Mouse (Mus musculus) adipocyte (in vitro differentiated cells): ENCODE results near the gene Ift80.
"Not testable (repeated sequence)": the region's sequence is repeated elsewhere in the genome, so short reads cannot be mapped to it uniquely, and the experiment has no call there.

Source experiments
- DNase-seq: peaks from one replicate; pipeline ENCODE4 v3.0.0-alpha.2; 2016; ENCODE audit warnings: low spot score

Ift80 gene

DNA sequence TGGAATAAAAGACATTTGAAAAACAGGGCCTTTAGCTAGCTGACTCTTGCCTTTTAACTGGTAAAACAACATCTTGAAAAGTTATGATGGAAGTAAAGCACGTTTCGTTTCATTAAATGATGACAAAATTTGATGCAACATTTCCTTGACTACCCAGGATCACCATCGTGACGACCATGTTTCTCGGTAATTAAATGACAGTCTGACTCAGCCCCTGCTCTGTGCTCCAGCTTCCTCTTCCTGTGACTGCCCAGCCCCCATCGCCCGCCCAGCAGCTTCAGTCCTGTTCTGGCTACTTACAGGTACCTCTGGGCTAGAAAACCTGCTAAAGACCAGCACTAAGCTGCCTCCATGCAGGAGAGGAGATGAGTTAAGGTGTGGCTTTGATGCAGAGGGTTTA lies 70.1 kb downstream of the Ift80 start:
- DNase-seq, result no peak

DNA sequence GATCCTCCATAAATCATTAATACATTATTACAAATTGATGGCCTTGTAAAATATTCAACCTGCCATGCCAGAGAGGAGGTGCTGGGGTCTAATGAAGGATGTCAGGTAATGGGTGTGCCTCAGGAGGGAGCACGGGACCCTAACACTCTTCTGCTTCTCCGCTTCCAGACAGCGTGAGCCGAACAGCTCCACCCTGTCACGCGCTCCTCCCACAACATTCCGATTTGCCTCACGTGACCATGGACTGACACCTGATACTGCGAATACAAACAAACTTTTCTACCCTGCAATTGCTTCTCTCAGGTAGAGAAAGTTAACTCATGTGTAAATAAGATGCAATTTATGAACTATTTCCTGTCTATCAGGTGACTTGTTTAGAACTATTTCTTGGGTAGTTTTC lies 75.8 kb downstream of the Ift80 start:
- no peak for DNase-seq

DNA sequence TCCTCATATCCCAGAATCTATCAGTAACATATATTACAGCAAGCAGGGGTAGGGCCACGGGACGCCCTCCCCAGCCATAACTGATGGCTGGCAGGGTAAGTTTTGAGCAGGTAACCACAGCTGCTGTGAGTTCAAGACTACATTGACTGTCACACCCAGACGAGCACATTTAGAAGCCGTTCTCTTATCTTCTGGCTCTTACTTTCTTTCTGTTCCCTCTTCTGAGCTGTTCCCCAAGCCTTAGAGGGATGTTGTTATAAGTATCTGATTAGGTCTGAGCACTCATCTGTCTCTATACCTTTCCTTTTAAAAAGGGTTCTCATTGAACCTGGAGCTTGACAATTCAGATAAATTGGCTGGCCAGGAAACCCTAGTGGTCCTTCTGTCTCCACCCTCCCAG lies 96.9 kb downstream of the Ift80 start:
- DNase-seq, result no peak

DNA sequence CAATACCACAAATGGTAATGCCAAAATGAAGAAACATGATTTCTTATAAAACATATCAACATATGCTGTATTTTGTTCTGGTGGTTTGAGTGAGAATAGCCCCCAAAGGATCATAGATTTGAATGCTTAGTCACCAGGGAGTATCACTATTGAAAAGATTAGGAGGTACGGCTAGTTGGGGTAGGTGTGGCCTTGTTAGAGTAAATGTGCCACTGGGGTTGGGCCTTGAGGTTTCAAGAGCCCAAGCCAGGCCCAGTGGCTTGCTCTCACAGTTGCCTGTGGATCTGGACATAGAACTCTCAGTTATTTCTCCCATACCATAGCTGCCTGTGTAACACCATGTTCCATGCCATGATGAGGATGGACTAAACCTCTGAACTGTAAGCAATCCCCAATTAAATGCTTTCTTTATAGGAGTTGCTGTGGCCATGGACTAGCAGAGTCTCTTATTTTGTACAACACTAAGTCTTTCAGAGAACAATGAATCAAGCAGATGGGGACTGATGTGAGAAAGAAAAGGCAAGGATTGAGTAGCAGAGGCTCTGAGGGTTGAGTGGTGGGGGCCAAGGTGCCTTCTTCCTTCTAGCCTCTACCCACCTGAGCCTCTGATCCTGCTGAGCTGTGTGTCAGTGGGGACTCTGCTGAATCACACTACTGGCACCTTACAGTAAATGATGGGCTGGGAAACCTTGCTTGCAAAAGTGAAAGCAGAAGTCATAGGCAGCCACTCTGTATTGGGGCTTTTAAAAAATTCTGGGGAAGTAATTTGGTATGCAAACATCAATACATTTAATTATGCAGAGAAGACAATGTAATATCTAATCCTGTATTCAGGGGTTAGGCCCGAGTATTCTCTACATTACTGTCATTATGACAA lies 99.2 kb downstream of the Ift80 start:
- no peak for DNase-seq

DNA sequence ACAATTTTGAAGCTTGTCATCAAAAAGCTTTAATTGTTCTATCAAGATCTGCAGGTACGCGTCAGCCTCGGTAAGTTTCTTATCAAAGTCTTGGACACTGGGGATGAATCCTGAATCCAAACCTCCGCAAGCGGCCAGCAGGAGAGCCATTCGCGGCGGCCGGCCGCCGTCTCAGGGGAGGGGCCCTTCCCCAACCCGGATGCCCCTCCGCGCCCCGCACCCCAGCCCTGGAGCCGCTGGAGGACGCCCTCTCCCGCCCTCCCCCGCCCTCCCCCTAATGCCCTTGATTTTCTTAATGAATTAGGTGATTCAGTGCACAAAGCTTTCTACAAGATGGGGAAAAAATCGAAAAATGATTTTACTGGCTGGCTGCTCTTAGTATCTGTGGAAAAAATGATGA lies 101.7 kb downstream of the Ift80 start:
- DNase-seq, result not testable (repeated sequence)

DNA sequence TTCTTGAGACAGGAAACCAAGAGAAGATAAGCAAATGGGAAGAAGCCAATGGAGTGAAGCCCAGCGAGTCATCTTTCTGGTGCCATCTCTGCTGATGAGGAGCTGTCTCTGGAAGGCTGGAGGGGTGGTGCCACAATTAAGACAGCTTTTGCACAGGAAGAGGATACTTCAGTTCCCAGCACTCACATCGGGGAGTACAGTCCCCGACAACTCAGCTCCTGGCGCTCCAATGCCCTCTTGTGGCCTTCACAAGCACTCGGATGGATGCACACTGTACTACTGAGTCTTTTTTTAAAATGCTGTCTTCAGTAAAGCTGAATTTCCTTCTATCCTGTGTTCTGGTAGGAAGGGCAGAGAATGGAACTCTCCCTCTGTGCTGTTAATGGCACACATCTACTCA lies 107.2 kb downstream of the Ift80 start:
- DNase-seq, result no peak

DNA sequence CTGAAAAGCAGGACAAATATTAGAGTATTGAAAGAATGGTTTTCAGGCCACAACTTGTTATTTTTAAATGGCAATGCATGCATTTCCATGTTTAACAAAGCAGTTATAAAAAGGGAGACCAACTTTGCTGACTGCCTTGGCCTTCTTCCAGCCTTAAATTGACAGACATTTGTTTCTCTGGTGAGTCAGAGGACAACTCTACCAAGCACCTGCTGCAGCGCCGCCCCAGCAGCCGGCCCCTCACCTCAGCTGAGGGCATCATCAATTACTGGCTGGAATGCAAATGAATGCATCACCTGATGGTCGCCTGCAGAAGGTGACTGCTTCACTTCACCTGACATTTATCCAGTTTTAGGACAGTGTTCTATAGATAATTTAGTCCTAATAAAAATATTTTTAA lies 108.9 kb downstream of the Ift80 start:
- DNase-seq, result no peak

DNA sequence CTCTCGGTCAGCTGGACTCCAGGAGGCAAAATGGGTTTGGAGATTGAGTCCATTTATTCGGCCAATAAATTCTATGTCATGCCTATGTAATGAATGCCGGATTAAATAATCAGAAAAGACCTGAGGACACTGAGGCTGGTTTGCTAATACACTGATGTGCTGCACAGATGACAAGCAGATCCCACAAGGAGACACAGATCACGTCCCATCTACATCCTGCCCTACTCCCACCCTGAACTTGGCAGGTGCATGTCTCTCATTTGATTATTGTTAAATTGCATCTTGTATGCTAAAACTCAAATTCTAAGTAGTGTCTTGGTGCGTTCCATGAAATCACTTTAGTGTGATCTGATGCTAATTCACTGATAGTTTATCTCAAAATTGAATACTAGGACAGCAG lies 117.5 kb downstream of the Ift80 start:
- no peak for DNase-seq

DNA sequence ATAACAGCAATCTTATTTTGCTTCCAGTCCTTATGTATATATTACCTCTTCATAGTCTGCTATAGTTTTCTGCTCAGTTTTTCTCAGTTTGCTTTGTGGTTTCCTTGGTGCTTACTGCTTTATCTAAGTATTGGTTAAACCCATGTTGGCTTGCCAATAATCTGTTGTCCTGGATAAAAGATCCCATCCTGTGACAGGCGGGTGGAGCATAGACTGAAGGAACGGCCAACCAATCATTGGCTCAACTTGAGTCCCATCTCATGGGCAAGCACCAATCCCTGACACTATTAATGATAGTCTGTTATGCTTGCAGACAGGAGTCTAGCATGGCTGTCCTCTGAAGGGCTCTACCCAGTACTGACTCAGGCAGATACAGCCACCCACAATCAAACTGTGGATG lies 130.3 kb downstream of the Ift80 start:
- no peak for DNase-seq

DNA sequence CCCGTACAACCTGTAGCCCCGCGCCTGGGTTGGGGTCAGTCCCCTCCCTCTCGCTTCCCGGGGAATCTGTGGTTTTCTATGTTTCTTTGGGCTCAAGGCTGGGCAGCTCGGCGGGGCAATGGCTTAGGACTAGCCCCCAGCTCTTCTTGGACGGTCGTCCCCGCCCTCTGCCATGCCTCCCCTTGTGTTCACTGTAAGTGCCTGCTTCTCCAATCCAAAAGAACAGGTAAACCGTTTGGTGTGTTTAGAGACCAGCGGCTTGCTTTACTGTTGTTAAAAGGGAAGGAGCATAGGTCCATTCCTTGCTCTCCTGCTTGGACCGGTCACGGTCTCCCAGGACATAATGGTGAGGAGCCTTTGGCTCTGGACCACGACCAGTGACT lies 133.8 kb downstream of the Ift80 start:
- DNase-seq, result no peak

DNA sequence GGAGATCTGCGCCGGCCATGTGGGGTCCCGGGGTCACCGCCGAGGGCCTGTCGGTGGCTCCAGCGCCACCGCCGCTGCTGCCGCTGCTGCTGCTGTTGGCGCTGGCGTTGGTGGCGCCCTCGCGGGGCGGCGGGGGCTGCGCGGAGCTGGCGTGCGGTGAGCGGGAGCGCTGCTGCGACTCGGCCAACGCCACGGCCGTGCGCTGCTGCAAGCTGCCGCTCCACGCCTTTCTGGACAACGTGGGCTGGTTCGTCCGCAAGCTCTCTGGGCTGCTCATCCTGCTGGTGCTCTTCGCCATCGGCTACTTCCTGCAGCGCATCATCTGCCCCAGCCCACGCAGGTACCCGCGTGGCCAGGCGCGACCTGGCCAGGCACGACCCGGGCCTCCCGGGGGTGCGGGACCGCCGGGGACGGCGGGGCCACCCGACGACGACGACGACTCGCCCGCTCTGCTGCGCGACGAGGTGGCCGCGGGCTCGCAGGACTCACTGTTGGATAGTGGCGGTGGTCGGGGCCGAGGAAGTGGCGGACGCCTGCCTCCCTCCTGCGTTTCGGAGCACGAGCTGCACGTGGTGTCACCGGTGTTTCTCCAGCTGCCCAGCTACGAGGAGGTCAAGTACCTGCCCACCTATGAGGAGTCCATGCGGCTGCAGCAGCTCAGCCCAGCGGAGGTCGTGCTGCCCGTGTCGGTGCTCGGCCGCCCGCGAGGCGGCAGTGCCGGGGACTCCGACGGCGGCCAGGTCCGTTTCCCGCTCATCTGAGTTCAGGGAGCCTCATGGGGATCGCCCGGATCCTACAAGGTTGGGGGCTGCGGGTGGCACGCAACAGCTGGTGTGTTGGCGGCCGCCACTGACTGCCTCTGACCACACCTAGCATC lies 134.4 kb downstream of the Ift80 start:
- DNase-seq, result no peak

DNA sequence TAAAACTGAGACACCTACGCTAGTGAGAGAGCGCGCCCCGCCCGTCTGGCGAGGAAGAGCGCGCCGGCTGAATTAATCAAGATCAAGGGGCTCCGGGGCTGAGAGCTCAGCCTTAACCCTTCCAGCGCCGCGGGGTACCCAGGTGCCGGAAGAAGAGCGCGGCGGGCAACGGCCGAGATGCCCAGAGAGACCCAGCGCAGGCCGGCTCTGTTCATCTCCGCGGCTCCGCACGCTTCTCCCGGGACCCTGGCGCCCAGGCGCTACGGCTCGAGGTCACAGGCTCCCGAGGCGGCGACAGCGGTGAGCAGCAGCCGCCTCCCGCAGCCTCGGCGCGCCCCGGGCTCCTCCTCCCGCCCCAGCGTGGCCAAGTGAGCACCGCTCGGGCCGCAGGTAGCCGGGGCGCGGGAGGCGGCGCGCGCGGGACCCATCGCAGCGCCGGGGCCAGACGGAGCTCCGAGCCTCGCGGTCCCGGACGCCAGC lies 135.1 kb downstream of the Ift80 start, which contains the start of gene 1110032F04Rik:
1110032F04Rik (plus strand) TSS at position 376 of the 480 bp plus-strand sequence.
- no peak for DNase-seq

DNA sequence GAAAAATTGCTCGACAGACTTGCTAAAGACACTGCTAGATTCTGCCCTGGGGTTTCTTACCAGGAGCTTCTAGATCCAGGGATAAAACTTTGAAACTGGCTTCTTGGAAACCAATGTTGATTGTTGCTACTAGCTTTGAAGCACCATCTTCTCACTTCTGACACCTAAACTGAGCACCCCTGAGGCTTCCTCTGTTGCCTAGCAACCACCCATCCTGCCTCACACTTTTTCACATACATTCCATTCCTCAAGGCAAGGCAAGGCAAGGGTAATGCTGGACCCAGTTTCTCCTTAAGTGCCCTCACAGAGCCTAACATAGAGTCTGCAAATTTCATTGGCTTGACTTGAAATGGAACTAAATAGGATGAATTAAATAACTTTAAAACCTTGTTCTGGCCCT lies 152.0 kb downstream of the Ift80 start:
- DNase-seq, result no peak

DNA sequence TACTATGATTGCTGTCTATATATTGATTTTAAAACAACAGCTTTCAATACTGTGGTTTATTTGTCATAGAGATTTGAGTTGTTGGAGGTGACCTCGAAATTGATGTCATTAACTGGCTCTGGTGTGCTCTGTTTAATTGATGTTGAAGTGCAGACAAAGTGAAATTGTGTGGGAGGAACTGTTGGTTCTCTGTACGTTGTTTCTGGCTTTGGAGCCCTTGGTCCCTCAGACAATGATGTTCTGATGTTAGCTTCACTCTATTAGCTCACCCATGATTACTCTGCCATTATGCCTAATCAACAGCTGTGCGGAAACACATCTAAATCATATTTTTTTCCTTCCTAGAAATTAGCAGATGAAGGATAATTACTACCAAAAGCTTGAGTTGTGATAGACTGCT lies 156.0 kb downstream of the Ift80 start:
- DNase-seq, result no peak

DNA sequence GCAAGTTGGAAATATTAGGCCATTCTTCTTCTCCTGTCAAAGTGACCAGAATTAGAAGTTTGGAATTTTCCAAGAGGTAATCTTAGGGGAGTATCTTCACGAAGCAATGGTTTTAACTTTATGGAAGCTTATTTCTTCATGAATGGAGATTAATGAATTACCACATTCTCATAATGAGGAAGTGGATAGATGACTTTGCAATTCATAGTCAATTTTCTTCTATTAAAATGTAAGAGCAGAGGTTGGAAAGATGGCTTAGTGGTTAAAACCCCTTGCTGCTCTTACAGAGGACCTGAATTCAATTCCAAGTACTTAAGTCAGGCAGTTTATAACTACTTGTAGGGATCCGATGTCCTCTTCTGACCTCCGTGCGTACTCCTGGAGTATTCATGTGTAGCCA lies 160.3 kb downstream of the Ift80 start:
- no peak for DNase-seq
